35 mouse cellular contexts compared by ENCODE assay signal in the genomic region with DNA sequence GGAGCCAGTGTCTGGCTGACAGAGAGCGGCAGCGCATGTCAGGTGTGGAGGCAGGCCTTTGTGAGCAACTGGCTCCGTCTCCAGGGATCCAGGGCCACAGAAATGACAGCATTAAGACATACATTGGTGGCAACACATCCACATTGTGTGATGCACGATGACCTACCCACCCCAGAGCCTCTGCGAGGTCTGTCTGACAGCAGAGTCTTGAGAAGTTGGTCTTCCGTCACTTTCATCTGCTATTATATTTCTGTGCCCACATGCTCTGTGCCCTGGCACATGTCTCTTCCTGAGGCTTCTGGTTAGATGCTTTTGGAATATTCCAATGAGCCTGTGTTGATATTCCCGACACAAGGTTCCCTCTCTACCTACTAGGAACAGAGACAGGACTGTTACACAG.
"Had no signal": no experiment of that assay in that cellular context is flagged by ENCODE, and none has a peak within 500 bp of the region (broad histone marks: within the 10 kb centered on the region; RNA-seq: fewer than 3 reads in every experiment).

No protein-coding gene starts in this region.

- H3K4me1 ChIP-seq: heart, embryonic 15.5 days; kidney, embryonic 15.5 days had no signal

- H3K27ac ChIP-seq: heart, embryonic 10.5 days; heart, embryonic 13.5 days; heart, embryonic 15.5 days; hindbrain, embryonic 10.5 days; hindbrain, embryonic 12.5 days; hindbrain, embryonic 13.5 days; hindbrain, embryonic 14.5 days; hindbrain, embryonic 15.5 days; hindbrain, postnatal 0 days; kidney, embryonic 15.5 days; kidney, postnatal 0 days; layer of hippocampus, adult 2 months; left cerebral cortex, adult 2 months had no signal

- H3K9ac ChIP-seq: heart, embryonic 12.5 days; heart, embryonic 13.5 days; heart, embryonic 15.5 days; hindbrain, embryonic 12.5 days; hindbrain, embryonic 13.5 days; hindbrain, embryonic 14.5 days; hindbrain, embryonic 15.5 days; kidney, embryonic 15.5 days had no signal

- H3K4me3 ChIP-seq: heart, embryonic 10.5 days; heart, embryonic 12.5 days; heart, embryonic 13.5 days; heart, embryonic 15.5 days; hindbrain, embryonic 10.5 days; hindbrain, embryonic 12.5 days; hindbrain, embryonic 13.5 days; hindbrain, embryonic 15.5 days; kidney, embryonic 15.5 days; layer of hippocampus, adult 2 months; left cerebral cortex, adult 2 months had no signal

- ATAC-seq: hindbrain, embryonic 16.5 days; hindbrain, postnatal 0 days; inflammation-experienced regulatory T-cells, adult 6 months; intestine, embryonic 16.5 days; intestine, postnatal 0 days had no signal

- H3K9me3 ChIP-seq: heart, embryonic 10.5 days; heart, embryonic 12.5 days; heart, embryonic 13.5 days; heart, embryonic 15.5 days; hindbrain, embryonic 10.5 days; hindbrain, embryonic 12.5 days; hindbrain, embryonic 13.5 days; hindbrain, embryonic 15.5 days; kidney, embryonic 15.5 days had no signal

- H3K4me2 ChIP-seq: heart, embryonic 11.5 days; heart, embryonic 12.5 days; heart, embryonic 13.5 days; heart, embryonic 15.5 days; hindbrain, embryonic 12.5 days; hindbrain, embryonic 13.5 days; hindbrain, embryonic 14.5 days; hindbrain, embryonic 15.5 days; kidney, embryonic 15.5 days had no signal

- H3K36me3 ChIP-seq: heart, embryonic 10.5 days; heart, embryonic 12.5 days; heart, embryonic 13.5 days; heart, embryonic 15.5 days; hindbrain, embryonic 10.5 days; hindbrain, embryonic 12.5 days; hindbrain, embryonic 13.5 days; hindbrain, embryonic 15.5 days; kidney, embryonic 15.5 days had no signal

- DNase-seq: heart, postnatal 10 days; heart, postnatal 14 days; heart, postnatal 36 days; heart, postnatal 4 days; kidney, adult 11 months; kidney, adult 18-20 months; kidney, adult 2 months; kidney, adult 8-10 months; kidney, adult 9 months; kidney, postnatal 10 days; kidney, postnatal 14 days; kidney, postnatal 25 days; kidney, postnatal 36 days; kidney, postnatal 4 days; layer of hippocampus, adult 9-11 months; layer of hippocampus, postnatal 36 days had no signal

- H3K27me3 ChIP-seq: heart, embryonic 12.5 days; heart, embryonic 13.5 days; heart, embryonic 15.5 days; hindbrain, embryonic 12.5 days; hindbrain, embryonic 13.5 days; hindbrain, embryonic 15.5 days; kidney, embryonic 15.5 days had no signal
